In genomic region chr19:10801906-10802305, GRCm38 (mm10) we compare ENCODE assay signal across 25 mouse cellular contexts. TPM values are rescaled to one million over a fixed set of nuclear protein-coding genes. Genes with fewer than 3 reads are reported as not detected.
DNase-seq lines count a peak whose midpoint lies in the region; ATAC-seq and TF ChIP-seq lines count a peak whose summit lies in the region.
"Had no signal": no experiment of that assay in that cellular context is flagged by ENCODE, and none has a peak within 500 bp of the region (broad histone marks: within the 10 kb centered on the region; RNA-seq: fewer than 3 reads in every experiment).

No protein-coding gene starts in this region.

- peak overlapping the region; percentile 67; the same call in 1 of the 2 replicates for H3K27ac ChIP-seq in left cerebral cortex, adult 2 months
- H3K27ac ChIP-seq: embryonic facial prominence, embryonic 10.5 days; embryonic facial prominence, embryonic 13.5 days; forebrain, embryonic 12.5 days; gastrocnemius, adult 2 months; heart, embryonic 13.5 days; hindbrain, embryonic 14.5 days; hindbrain, postnatal 0 days had no signal

- no peak for TF ChIP-seq CTCF in left cerebral cortex, adult 2 months (IDR thresholded peaks at IDR 0.05)

- no peak for ATAC-seq in cerebellum, adult (ENCODE audit: insufficient number of reproducible peaks, low FRiP score, low TSS enrichment)
- ATAC-seq: intestine, postnatal 0 days had no signal

- intact Hi-C loops in left cerebral cortex, adult 2 months (cut with DNase I): no loop called here
- intact Hi-C loops in left cerebral cortex, postnatal 14 days (cut with DNase I): no loop called here
- intact Hi-C loops in gastrocnemius, postnatal 36 days (cut with DNase I): no loop called here

- DNase-seq in cerebellum, adult 11-12 months: peak; percentile 49
- peak; percentile 58 for DNase-seq in cerebellum, adult 9-11 months
- DNase-seq in cerebellum, adult 11 months: no peak
- DNase-seq in left cerebral cortex, adult 2 months (ENCODE audit: extremely low spot score in 1 of 2, low spot score in 2 of 2): no peak
- DNase-seq in left cerebral cortex, postnatal 14 days (ENCODE audit: low spot score in 2 of 2): no peak
- DNase-seq in gastrocnemius, postnatal 36 days: no peak
- DNase-seq in spleen, adult 18-20 months: no peak
- DNase-seq: adrenal gland, adult 8-10 months; adrenal gland, postnatal 36 days; embryo, embryonic 11 days; gastrocnemius, adult 2 months; gastrocnemius, postnatal 14 days; heart, adult 18-20 months; heart, postnatal 14 days; heart, postnatal 4 days; kidney, adult 2 months had no signal

- no peak overlapping the region for H3K4me3 ChIP-seq in left cerebral cortex, adult 2 months
- H3K4me3 ChIP-seq: embryonic facial prominence, embryonic 10.5 days; embryonic facial prominence, embryonic 13.5 days; erythroblast, embryonic 14.5 days; forebrain, embryonic 12.5 days; gastrocnemius, adult 2 months; heart, embryonic 13.5 days had no signal

RNA-seq across cellular contexts. Expression of gene Cd6, which starts 28.0 kb away (rescaled TPM):
- total RNA-seq in left cerebral cortex, adult 2 months (2021): 1 to 10 TPM; 2.3 to 2.8 TPM
- 1 to 10 TPM; 1.3 to 1.5 TPM for total RNA-seq in left cerebral cortex, postnatal 14 days (2021)
- under 1 TPM in 1 of 2 experiments, not detected in 1; 0.87 TPM for total RNA-seq in gastrocnemius, postnatal 36 days (2021)
- total RNA-seq: gastrocnemius, adult 2 months; gastrocnemius, postnatal 14 days; hindbrain, postnatal 0 days had no signal

RNA-seq across cellular contexts. Expression of gene Slc15a3, which starts 37.6 kb away (rescaled TPM):
- total RNA-seq in left cerebral cortex, adult 2 months (2021): 1 to 10 TPM; 1.1 to 1.3 TPM
- 1 to 10 TPM; 1.4 to 1.5 TPM for total RNA-seq in left cerebral cortex, postnatal 14 days (2021)
- under 1 TPM; 0.42 to 0.43 TPM for total RNA-seq in gastrocnemius, postnatal 36 days (2021)

Comparison
In these comparisons a context has a peak if more than half of its experiments do, and no peak if none do; other contexts are left out.
1. DNase-seq: peak in cerebellum, adult 11-12 months (single experiment) and cerebellum, adult 9-11 months (single experiment); none in cerebellum, adult 11 months (single experiment), left cerebral cortex, adult 2 months (0 of 2), left cerebral cortex, postnatal 14 days (0 of 2), gastrocnemius, postnatal 36 days (0 of 2) and spleen, adult 18-20 months (0 of 2).